Mouse (Mus musculus) monocyte, adult 5-6 weeks (primary cell): Measurements from ENCODE around the gene Krtap3-3. TPM values are rescaled to one million over a fixed set of nuclear protein-coding genes. Genes with fewer than 3 reads are reported as not detected.
"Not testable (repeated sequence)": the region's sequence is repeated elsewhere in the genome, so short reads cannot be mapped to it uniquely, and the experiment has no call there.

Source experiments
- ATAC-seq: fragments of 153-309, 156-312 bp; replicated peaks from 2 replicates; pipeline ENCODE4 v1.8.0; 2017; ENCODE audit warnings: mild to moderate bottlenecking; ENCODE audit not compliant: low TSS enrichment, insufficient number of reproducible peaks, severe bottlenecking, poor library complexity, low FRiP score
- total RNA-seq: library from RNA; stranded (forward); fragments of 200-1000, 200-491, 200-594 nt; gene quantifications from 3 replicates; pipeline ENCODE4 v1.2.3, GENCODE M21; 2017

The Krtap3-3 gene
- total RNA-seq: not detected in 3 replicates

DNA sequence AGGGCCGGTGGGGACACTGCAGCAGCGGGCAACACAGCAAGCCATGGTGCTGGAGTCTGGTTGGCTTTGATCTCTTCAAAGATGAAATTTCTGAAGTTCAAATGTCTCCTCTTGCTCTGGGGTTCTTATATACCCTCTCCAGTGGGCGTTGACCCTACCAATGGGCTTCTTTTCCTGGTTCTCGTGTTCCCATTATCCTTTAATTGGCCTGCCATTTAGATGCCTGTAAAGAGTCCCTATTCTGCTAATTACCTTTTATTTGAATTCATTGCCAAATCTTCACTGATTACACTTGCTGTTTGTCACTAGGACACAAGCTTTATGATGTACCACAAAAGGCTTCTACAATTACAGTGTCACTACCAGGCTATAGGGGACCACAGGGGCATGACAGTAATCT lies at the start of gene Krtap3-3:
Gene Krtap3-3, minus strand, starts transcription at position 101 of the 400 bp plus-strand sequence.
- no peak for ATAC-seq

DNA sequence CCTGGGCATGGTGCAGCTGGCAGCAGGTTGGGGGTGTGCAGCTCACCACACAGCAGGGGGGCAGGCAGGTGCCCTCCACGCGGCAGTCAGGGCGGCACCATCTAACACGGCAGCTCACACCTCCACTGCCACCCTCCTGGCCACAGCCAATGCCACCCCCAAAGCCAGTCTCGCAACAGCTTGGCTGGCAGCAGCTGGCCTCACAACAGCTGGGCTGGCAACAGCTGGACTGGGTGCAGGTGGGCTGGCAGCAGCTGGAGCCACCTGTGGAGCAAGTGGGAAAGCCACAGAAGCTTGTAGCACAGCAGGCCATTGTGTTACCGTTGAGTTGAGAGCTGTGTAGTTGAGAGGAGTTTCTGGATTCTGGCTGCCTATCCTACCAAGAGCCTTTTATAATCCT lies 47.1 kb upstream of the Krtap3-3 start, which contains the start of gene Krtap9-3:
Gene Krtap9-3, minus strand, starts transcription at position 364 of the 400 bp plus-strand sequence.
- ATAC-seq: not testable (repeated sequence)

DNA sequence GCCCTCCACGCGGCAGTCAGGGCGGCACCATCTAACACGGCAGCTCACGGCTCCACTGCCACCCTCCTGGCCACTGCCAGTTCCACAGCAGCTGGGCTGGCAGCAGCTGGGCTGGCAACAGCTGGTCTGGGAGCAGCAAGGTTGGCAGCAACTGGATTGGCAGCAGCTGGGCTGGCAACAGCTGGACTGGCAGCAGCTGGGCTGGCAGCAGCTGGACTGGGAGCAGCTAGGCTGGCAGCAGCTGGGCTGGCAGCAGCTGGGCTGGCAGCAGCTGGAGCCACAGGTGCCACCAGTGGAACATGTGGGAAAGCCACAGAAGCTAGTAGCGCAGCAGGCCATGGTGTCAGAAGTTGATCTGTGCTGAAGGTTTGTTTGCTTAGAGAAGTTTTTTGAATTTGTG lies 40.3 kb upstream of the Krtap3-3 start, which contains the start of gene Krtap1-3:
Gene Krtap1-3, minus strand, starts transcription at position 359 of the 400 bp plus-strand sequence.
- ATAC-seq: no peak

DNA sequence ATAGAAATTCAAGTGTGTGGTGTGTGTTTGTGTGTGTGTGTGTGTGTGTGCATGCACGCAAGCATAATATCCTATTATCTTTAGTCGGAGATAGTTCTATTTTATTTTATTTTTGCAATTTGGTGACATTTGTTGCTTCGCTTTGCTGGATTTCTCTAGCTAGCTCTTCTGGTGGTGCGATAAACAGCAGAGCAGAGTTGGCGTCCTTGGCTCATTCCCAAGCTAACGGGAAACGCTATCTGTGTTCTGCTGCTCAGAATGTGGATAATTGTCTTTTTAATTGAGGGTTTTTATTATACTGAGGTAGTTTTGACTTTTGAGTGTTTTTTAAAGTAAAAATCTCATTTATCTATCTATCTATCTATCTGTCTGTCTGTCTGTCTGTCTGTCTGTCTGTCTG lies 34.4 kb upstream of the Krtap3-3 start:
- ATAC-seq: no peak

DNA sequence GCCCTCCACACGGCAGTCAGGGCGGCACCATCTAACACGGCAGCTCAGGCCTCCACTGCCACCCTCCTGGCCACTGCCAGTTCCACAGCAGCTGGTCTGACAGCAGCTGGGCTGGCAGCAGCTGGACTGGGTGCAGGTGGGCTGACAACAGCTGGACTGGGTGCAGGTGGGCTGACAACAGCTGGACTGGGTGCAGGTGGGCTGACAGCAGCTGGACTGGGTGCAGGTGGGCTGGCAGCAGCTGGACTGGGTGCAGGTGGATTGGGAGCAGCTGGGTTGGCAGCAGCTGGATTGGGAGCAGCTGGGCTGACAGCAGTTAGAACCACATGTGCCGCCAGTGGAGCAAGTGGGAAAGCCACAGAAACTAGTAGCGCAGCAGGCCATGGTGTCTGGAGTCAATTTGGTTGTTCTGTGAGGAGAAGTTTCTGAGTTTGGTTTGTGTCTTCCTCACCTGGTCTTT lies 32.6 kb upstream of the Krtap3-3 start, which contains the start of gene Krtap1-4:
Gene Krtap1-4, minus strand, starts transcription at position 410 of the 460 bp plus-strand sequence.
- no peak for ATAC-seq

DNA sequence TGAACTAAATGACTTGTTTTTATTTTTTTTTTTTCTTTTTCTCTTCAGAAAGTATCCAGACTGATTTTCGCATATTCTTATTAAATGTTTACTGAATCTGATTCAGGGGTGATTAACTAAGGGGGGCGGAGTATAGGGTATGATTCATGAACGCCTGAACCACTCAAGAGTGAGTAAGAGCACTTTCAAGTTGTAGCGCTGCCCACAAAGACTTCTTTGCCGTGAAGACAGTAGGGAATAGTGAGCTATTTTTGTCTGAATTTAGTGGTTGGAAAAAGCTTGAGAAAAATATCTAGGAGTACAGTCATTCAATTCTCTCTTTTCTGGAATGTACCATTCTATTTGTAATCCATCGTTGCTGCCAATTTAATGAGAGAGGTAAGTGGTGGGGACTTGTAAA lies 30.9 kb upstream of the Krtap3-3 start:
- no peak for ATAC-seq

DNA sequence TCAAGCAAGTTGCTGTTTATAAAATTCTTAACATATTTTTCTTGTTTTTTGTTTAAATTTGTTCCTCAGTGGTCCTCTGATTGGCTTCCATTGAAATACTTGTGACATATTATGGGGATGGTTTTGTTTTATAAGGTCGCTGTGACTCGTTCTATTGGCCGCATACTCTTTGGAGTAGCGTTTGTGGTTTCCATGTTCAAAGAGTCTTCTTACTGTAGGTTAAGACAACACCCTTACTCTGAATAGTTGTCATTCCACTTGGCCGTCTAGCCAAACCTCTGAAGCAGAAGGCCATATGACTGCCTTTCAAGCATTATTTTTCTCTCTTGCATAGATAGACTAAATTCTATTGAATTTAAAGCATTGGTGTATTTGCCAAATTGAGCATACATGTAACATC lies 30.4 kb upstream of the Krtap3-3 start:
- no peak for ATAC-seq

DNA sequence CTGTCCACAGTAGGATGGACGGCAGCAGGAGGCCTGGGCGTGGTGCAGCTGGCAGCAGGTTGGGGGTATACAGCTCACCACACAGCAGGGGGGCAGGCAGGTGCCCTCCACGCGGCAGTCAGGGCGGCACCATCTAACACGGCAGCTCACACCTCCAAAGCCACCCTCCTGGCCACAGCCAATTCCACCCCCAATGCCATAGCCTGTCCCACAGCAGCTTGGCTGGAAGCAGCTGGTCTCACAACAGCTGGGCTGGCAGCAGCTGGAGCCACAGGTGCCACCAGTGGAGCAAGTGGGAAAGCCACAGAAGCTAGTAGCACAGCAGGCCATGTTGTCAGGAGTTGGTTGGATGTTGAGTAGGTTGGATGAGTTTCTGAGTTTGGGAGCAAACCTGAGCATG lies 30.0 kb upstream of the Krtap3-3 start, which contains the start of gene Krtap1-5:
Gene Krtap1-5, minus strand, starts transcription at position 381 of the 400 bp plus-strand sequence.
- ATAC-seq: no peak

DNA sequence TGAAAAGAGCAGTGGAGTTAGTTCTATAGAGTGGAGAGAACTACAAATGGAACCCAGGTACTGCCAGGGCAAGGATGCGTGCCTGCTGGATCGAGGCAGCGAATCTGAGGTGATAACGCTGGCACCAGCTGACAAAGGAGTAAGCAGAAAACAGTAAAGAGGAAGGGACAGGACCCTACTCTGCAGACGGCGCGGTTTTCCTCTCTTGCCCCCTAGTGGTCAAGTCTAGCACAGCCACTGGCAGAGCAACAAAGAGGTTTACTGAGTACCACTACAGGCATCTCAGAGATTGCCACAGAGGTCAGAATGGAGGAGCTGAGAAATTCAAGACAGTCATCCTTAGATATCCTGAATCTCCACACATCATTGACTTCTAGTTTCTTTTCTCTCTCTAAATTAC lies 23.4 kb upstream of the Krtap3-3 start:
- no peak for ATAC-seq

DNA sequence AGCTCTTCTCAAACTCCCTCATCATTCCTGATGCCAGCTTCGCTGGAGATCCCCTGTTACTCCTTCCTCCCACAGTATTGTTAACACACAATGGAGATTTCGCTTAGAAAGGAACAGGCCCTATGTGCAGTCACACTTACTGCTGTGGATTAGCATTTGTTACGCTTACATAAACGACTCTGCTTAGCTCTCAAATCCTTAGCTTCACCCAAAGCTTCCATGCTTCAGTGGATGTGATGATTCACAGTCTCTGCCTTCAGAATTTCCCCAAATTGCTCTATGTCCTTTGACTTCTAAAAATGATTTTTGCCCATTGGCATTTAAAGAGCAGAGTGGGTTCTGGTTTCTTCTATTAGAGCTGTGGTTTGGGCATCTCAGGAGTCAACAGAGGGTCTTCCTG lies 22.5 kb upstream of the Krtap3-3 start:
- no peak for ATAC-seq

DNA sequence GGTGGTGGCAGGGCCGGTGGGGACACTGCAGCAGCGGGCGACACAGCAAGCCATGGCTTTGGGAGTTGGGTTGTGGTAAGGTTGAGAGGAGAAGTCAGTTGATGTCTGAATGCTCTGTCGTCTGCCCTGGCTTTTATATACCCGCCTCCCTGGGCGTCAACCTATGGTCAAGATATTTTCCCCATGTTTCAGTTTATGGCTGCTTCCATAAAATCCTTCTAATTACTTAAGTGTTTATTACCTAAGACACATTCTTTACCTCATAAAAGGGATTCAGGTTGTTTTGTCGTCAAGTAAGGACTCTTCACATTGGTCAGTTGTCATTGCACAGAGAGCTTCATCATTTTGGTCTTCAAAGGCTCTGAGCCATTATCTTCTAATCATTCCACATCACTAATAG lies 15.9 kb upstream of the Krtap3-3 start, which contains the start of gene Krtap3-1:
Gene Krtap3-1, minus strand, starts transcription at position 101 of the 400 bp plus-strand sequence.
- no peak for ATAC-seq

DNA sequence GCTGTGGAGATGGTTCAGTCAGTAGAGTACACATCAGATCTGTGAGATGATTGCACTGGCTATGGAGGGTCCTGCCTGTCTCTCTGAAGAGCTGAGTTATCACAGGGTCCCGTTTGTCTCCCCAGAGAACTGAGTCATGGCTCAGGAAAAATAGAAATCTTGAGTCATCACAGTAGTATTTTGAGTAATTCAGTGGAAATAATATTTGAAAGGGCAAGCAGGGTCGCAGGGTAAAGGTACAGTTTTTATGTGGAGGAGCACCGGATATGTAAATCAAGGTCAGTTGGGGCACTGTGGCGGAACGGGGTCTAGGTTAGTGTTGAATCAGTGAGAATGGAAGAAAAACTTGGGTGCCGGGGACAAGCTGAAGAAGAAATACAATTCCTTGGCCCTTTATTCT lies 11.9 kb upstream of the Krtap3-3 start:
- ATAC-seq: no peak

DNA sequence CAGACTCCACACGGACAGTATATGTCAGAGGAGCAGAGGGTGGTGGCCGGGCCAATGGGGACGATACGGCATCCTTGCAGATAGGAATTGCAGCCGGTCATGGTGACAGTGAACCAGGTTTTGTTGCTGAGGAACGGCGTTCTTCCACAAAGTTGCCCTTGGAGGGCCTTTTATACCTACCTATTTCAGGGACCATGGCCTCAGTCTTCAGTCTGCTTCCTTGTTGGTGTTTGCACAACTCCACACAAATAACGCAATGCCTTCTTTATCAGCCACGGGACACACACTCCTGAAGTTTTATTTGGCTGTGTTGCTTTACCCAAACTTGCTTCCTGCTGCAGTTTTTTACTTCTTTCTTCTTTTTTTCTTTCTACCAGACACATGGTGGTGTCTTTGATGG lies 8.7 kb upstream of the Krtap3-3 start, which contains the start of gene Gm11939:
Gene Gm11939, minus strand, starts transcription at position 101 of the 400 bp plus-strand sequence.
- ATAC-seq: no peak

DNA sequence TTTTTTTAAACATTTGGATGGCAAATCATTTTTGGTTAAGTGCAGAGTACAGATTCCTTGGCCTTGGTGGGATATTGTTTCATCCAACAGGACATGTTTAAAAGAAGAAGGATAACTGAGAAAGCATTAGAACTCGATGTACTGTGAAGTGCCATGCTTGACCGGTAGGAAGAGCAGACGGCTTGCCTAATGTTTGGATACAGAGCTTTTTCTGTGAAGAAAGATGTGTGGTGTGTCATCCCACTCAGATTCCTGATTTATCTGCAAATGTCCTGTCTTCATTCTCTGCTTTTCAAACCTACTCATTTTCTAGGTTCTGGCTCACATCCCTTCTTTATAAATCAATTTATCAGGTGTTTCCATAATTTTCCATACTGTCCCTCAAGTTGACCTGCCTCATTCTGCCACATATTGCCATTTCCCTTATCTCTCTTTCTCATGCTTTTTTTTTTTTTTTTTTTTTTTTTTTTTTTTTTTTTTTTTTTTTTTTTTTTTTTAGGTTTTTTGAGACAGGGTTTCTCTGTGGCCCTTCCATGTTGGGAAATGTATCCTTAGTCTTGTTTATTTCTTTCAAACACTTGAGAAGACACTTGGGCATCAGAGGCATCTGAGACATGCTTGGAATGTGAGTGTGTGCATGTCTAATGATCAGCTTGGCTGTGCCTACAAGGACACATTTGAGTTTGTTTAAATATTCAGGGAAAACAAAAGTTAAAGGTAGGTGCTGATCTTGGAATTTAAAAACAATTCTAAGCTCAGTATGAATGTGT lies 7.5 kb upstream of the Krtap3-3 start:
- no peak for ATAC-seq

DNA sequence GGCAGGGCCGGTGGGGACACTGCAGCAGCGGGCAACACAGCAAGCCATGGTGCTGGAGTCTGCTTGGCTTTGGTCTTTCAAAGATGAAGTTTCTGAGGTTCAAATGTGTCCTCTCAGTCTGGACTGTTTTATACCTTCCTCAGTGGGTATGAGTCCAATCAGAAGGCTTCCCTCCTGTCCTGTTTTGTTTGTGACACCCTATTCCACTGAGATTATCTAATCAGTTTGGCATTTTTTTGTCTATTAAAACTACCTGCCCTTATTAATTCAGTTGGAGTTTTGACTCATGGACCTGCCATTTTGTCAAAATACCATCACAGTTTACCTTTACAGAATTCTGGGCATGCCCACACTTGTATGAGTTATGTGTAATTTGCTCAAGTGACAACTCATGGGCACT lies 6.1 kb upstream of the Krtap3-3 start, which contains the start of gene Krtap3-2:
Gene Krtap3-2, minus strand, starts transcription at position 101 of the 400 bp plus-strand sequence.
- no peak for ATAC-seq

DNA sequence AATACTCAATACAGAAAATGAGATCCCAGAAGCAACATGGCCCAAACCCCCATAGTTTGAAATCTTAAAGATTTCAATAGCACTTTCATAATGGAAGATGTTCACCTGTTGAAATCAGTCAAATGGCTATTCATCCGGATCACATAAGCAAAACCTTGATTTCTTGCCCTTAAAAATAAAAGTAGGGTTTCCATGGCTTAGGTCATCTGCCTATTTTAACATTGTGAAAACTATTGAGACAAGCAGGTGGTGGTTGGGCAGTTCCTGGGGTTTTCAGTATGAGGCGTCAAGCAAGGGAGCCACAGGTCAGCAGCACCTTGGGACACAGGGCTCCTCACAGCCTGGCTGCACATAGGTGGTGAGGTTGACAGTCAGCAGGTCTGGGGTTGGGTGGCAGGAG lies 5.5 kb upstream of the Krtap3-3 start:
- ATAC-seq: no peak

DNA sequence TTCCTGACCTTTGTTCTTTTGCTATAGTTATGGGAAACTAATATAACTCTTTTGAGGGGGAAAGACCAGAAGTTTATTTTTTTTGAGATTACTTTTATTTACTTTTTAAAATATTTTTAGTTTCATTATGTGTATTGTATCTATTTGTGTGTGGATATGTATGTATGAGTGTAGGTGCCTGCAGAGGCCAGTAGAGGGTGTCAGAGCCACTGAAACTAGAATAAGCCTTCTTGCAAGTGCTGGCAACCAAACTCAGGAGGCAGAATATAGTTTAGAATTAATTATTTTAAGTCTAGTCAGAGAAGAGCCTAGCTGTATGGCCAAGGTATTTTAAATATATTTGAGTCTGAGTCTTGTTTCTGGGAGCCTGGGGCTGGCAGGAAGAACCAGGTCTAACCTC lies 2.8 kb downstream of the Krtap3-3 start:
- no peak for ATAC-seq

DNA sequence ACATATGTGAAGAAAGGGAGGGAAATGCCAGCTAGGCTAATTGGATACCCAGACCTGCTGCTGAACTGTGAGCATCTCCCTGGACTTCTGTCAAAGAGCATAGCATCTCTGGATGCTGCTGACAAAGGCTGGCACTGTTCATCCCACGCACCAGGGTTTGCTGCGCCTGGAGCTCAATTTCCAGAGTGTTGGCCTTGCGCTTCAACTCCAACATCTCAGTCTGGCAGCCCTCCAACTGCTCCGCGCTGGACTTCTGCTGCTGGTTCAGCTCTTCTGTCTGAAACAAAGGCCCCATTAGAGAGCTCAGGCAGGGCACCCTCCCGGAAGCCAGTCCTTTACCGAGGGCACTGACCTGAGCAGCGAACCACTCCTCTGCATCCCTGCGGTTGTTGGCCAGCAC lies 10.9 kb downstream of the Krtap3-3 start:
- no peak for ATAC-seq

DNA sequence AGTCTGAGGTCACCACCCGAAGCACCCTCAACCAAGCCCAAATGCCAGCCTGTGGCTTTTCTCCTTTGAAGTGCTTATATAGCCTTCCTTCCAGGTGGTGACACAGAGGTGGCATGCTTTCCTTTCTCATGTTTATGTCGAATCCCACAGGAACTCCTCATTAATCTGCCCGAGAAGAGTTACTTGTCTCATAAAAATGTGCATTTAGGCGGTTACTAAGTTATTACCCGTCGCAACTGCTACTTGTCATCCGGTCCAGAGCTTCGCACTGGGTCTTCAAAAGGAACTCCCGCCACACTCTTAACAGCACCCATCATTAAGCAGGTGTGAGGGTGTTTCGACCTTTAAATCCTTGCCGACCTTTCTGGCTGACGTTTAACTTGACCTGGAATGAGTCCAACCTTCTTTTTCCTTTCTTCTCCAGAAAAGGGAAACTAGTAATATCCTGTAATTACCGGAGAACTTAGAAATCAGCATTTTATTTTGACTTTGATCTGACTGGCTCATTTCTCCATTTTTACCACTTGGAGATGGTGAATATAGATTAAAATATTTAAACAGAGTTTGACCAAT lies 29.3 kb downstream of the Krtap3-3 start, which contains the start of gene Krt39:
Gene Krt39, minus strand, starts transcription at position 51 of the 573 bp plus-strand sequence.
- no peak for ATAC-seq

DNA sequence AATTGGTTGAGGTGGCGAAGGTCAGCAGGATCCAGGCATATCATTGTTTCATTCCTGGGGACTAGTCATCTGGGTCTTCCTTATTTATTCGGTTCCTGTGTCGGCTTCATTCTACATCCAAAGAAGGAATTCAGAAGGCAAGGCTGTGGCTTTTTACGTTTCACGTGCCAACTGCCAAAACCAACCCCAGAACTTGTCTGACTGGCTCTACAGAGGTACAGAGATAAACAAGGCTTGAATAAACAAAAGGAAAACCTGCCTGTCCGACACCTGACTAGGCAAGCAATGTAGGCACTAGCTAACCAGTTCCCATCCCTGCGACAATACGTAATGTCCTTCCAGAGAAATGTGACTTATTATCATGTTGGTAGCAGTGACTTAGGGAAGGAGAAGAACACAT lies 36.6 kb downstream of the Krtap3-3 start:
- no peak for ATAC-seq
